In genomic region chr2:55085580-55085979, GRCm38 (mm10) we compare ENCODE assay signal across 24 mouse cellular contexts.
DNase-seq lines count a peak whose midpoint lies in the region; ATAC-seq and TF ChIP-seq lines count a peak whose summit lies in the region.
"Had no signal": no experiment of that assay in that cellular context is flagged by ENCODE, and none has a peak within 500 bp of the region (broad histone marks: within the 10 kb centered on the region; RNA-seq: fewer than 3 reads in every experiment).

No protein-coding gene starts in this region.

- H3K4me3 ChIP-seq in lung, embryonic 14.5 days (ENCODE audit: low read depth, low read length): no peak overlapping the region
- no peak overlapping the region for H3K4me3 ChIP-seq in lung, postnatal 0 days (ENCODE audit: low read depth, low read length)
- H3K4me3 ChIP-seq: embryonic facial prominence, embryonic 10.5 days; embryonic facial prominence, embryonic 12.5 days; forebrain, embryonic 13.5 days; forebrain, embryonic 15.5 days had no signal

- DNase-seq in lung, embryonic 14.5 days: peak; percentile 3
- DNase-seq in lung, postnatal 10 days: no peak
- peak; percentile 71 for DNase-seq in lung, postnatal 0 days (ENCODE audit: low spot score)
- no peak for DNase-seq in lung, postnatal 4 days
- peak; percentile 7 for DNase-seq in lung, postnatal 36 days
- DNase-seq in lung, adult 18-20 months: no peak
- DNase-seq: adrenal gland, adult 8-10 months; adrenal gland, postnatal 14 days; adrenal gland, postnatal 36 days; B cell, adult 2 months; cerebellum, adult 11-12 months; cerebellum, adult 2 months; cerebellum, adult 9-10 months; cerebellum, postnatal 10 days; cerebellum, postnatal 25 days had no signal

- WGBS in lung, embryonic 14.5 days: 76% methylated on average over 2 of the region's 2 CpGs
- 61% methylated on average over 2 of the region's 2 CpGs for WGBS in lung, postnatal 0 days

- no peak for ATAC-seq in lung, embryonic 14.5 days (ENCODE audit: insufficient read depth)
- peak; percentile 76 for ATAC-seq in lung, postnatal 0 days
- ATAC-seq: activated CD4-positive, CD25-positive, alpha-beta regulatory T cell, adult 4 months; CD4-positive, CD25-positive, alpha-beta regulatory T cell, adult 4 months; forebrain, embryonic 13.5 days; forebrain, embryonic 15.5 days; Patski had no signal

- TF ChIP-seq CTCF in lung, embryonic 14.5 days (IDR thresholded peaks at IDR 0.05; ENCODE audit: low read depth): no peak
- TF ChIP-seq CTCF in lung, postnatal 0 days (IDR thresholded peaks at IDR 0.05): no peak

- H3K36me3 ChIP-seq in lung, embryonic 14.5 days (ENCODE audit: insufficient read depth): no peaks in the 10 kb centered on the region
- no peaks in the 10 kb centered on the region for H3K36me3 ChIP-seq in lung, postnatal 0 days (ENCODE audit: insufficient read depth, low read length)
- H3K36me3 ChIP-seq: embryonic facial prominence, embryonic 10.5 days; embryonic facial prominence, embryonic 12.5 days; forebrain, embryonic 15.5 days; G1E had no signal

- no peak overlapping the region for H3K9ac ChIP-seq in lung, embryonic 14.5 days
- H3K9ac ChIP-seq in lung, postnatal 0 days (replicated peaks; ENCODE audit: low read depth): no peak overlapping the region
- H3K9ac ChIP-seq: embryonic facial prominence, embryonic 12.5 days; forebrain, embryonic 13.5 days; forebrain, embryonic 15.5 days had no signal

- H3K27ac ChIP-seq in lung, embryonic 14.5 days (ENCODE audit: low read depth): no peak overlapping the region
- no peak overlapping the region for H3K27ac ChIP-seq in lung, postnatal 0 days (ENCODE audit: low read length)
- H3K27ac ChIP-seq: embryonic facial prominence, embryonic 10.5 days; embryonic facial prominence, embryonic 12.5 days; forebrain, embryonic 13.5 days; forebrain, embryonic 15.5 days had no signal

- H3K4me1 ChIP-seq in lung, embryonic 14.5 days (ENCODE audit: insufficient read depth): no peaks in the 10 kb centered on the region
- no peaks in the 10 kb centered on the region for H3K4me1 ChIP-seq in lung, postnatal 0 days (ENCODE audit: insufficient read depth, low read depth, low read length)
- H3K4me1 ChIP-seq: embryonic facial prominence, embryonic 10.5 days; embryonic facial prominence, embryonic 12.5 days; forebrain, embryonic 13.5 days; forebrain, embryonic 15.5 days had no signal

- H3K9me3 ChIP-seq in lung, embryonic 14.5 days (ENCODE audit: low read depth, low read length): no peaks in the 10 kb centered on the region
- no peaks in the 10 kb centered on the region for H3K9me3 ChIP-seq in lung, postnatal 0 days (ENCODE audit: low read length)
- H3K9me3 ChIP-seq: embryonic facial prominence, embryonic 10.5 days; embryonic facial prominence, embryonic 12.5 days; forebrain, embryonic 13.5 days; forebrain, embryonic 15.5 days; G1E had no signal

- no peak overlapping the region for H3K4me2 ChIP-seq in lung, embryonic 14.5 days
- H3K4me2 ChIP-seq in lung, postnatal 0 days (replicated peaks; ENCODE audit: low read depth, low read length): no peak overlapping the region
- H3K4me2 ChIP-seq: embryonic facial prominence, embryonic 12.5 days; forebrain, embryonic 13.5 days; forebrain, embryonic 15.5 days had no signal

- H3K27me3 ChIP-seq in lung, embryonic 14.5 days (ENCODE audit: insufficient read depth, low read length): no peaks in the 10 kb centered on the region
- H3K27me3 ChIP-seq in lung, postnatal 0 days (replicated peaks; ENCODE audit: insufficient read depth, low read length): no peaks in the 10 kb centered on the region
- H3K27me3 ChIP-seq: CH12.LX; embryonic facial prominence, embryonic 12.5 days; forebrain, embryonic 13.5 days; forebrain, embryonic 15.5 days; Patski had no signal

- peak; percentile 37; the same call in 1 of the 2 replicates for TF ChIP-seq EP300 in lung, postnatal 0 days (IDR thresholded peaks at IDR 0.05)

Comparison
In these comparisons a context has a peak if more than half of its experiments do, and no peak if none do; other contexts are left out.
1. DNase-seq: peak in lung, embryonic 14.5 days (single experiment), lung, postnatal 0 days (single experiment) and lung, postnatal 36 days (single experiment); none in lung, postnatal 10 days (single experiment), lung, postnatal 4 days (0 of 2) and lung, adult 18-20 months (0 of 2).